Mouse (Mus musculus) spleen, adult 2 months (tissue): ENCODE data around the gene Agbl5.

Experiments
- CTCF ChIP-seq: fragments of 200-500 bp; IDR thresholded peaks from 2 replicates; pipeline ENCODE4 v1.5.1; 2011; ENCODE audit warnings: mild to moderate bottlenecking, inconsistent platforms; ENCODE audit not compliant: insufficient read depth, insufficient read length, insufficient replicate concordance; ENCODE audit errors: extremely low read depth
- POLR2A ChIP-seq: fragments of 200-500 bp; IDR thresholded peaks from 2 replicates; pipeline ENCODE4 v1.6.1; 2011; ENCODE audit warnings: low read depth, low read length, inconsistent platforms

DNA sequence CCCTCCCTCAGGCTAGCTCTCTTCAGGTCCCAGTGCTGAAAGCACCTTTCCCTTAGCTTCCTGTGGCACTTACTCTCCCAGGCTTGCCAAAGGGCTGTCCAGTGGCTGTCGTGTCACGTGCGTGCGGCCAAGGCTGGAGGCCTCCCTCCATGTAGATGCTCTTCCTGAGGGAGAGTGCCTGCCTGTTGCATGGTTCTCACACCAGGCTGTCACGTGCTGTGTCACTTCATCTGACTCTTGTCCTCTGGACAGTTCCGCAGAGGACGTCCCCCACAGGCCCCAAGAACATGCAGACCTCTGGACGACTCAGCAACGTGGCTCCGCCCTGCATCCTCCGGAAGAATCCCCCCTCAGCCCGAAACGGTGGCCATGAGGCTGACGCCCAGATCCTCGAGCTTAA, 24.2 kb upstream of the Agbl5 start:
- TF ChIP-seq CTCF (no peak), POLR2A (no peak)
